Mouse (Mus musculus) liver, embryonic 14.5 days (tissue): ENCODE data around the gene Tgfbr3.

Experiments
- CTCF ChIP-seq: IDR thresholded peaks from 2 replicates; pipeline ENCODE4 v1.5.1; 2016; ENCODE audit warnings: antibody characterized with exemption, low read depth, control low read depth
- EP300 ChIP-seq: IDR thresholded peaks from 2 replicates; pipeline ENCODE4 v1.6.1; 2016; ENCODE audit warnings: antibody characterized with exemption, low read depth

DNA sequence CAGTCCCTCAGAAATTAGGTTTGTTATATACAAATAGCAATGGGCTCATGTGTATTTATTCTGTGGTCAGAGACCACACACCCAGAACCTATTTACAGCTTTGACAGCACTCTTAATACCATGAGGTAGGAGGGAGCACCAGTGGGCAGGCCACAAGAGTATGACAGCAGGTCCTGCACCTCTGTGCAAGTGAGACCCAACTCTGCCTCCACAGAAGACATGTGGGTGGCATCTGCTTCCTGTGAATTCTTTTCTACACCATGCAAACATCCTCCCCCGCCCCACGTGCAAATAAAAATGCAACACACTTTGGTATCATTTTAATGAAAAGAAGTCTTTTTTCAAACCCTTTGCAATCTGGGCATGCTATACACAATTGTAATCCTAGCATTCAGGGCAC lies 112.2 kb downstream of the Tgfbr3 start:
- TF ChIP-seq EP300, result no peak
- TF ChIP-seq CTCF, result no peak
